Mouse (Mus musculus) heart, embryonic 14.5 days (tissue): ENCODE results near the gene Tyro3. TPM values are rescaled to one million over a fixed set of nuclear protein-coding genes. Genes with fewer than 3 reads are reported as not detected.

Source experiments
- polyA plus RNA-seq: library from polyadenylated mRNA; unstranded; fragments of >200 nt; fragmentation: Nextera tagmentation; extraction: Ambion mirVana; gene quantifications from 2 replicates; pipeline ENCODE4 v1.2.1, GENCODE M21; 2014

Gene Tyro3
- polyA plus RNA-seq, 1 experiment from 2014 or later = 6.6 TPM

Other genes starting within 250 kb of the Tyro3 start
- 36.9 and 39.7 TPM in 2 replicates for gene Nusap1, start 179.4 kb upstream of the Tyro3 start, polyA plus RNA-seq
- gene Oip5, start 179.3 kb upstream of the Tyro3 start, polyA plus RNA-seq = 17.7 and 20.7 TPM in 2 replicates
- gene Ndufaf1, start 134.9 kb upstream of the Tyro3 start, polyA plus RNA-seq = 54.5 and 55.5 TPM in 2 replicates
- 16.2 and 19.8 TPM in 2 replicates for gene Rtf1, start 122.7 kb upstream of the Tyro3 start, polyA plus RNA-seq
- gene Itpka, start 55.4 kb upstream of the Tyro3 start, polyA plus RNA-seq = 2.1 and 2.4 TPM in 2 replicates
- gene Ltk, start 37.3 kb upstream of the Tyro3 start, polyA plus RNA-seq = 0.23 and 0.32 TPM in 2 replicates
- 16.8 and 17.6 TPM in 2 replicates for gene Rpap1, start 10.2 kb upstream of the Tyro3 start, polyA plus RNA-seq
- 22.9 and 30.3 TPM in 2 replicates for gene Mga, start 99.5 kb downstream of the Tyro3 start, polyA plus RNA-seq
- gene Mapkbp1, start 175.0 kb downstream of the Tyro3 start, polyA plus RNA-seq = 1.7 and 2.1 TPM in 2 replicates
- 18.1 and 20.7 TPM in 2 replicates for gene Jmjd7, start 229.8 kb downstream of the Tyro3 start, polyA plus RNA-seq
- 1.9 and 3.6 TPM in 2 replicates for gene Gm28042, start 229.8 kb downstream of the Tyro3 start, polyA plus RNA-seq
- 0.84 and 0.86 TPM in 2 replicates for gene Pla2g4b, start 235.7 kb downstream of the Tyro3 start, polyA plus RNA-seq